Mouse (Mus musculus): Measurements from ENCODE around the gene Fgf22. TPM values are rescaled to one million over a fixed set of nuclear protein-coding genes. Genes with fewer than 3 reads are reported as not detected.

Gene Fgf22
- polyA plus RNA-seq, 1 experiment from 2014 or later = 0.80 TPM

DNA sequence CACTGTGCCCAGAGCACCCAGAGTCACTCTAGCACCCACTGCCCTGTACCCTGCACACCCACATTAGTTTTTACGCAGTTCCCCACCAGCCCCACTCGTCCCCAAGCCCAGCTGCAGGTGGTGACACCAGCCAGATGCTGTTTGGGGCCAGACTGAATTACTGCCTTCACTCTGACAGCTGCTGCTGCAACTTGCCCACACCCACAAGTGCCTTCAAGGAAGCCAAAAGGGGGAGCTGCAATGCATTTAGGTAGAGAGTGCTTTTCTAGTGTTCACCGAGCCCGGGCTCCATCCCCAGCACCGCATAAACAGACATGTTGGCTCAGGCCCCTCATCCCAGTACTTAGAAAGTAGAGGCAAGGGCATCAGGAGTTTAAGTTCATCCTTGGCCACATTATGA lies 27.1 kb downstream of the Fgf22 start:
- Histone ChIP-seq H3K27me3 (peaks cover 60% of the 10 kb centered on the region), H3K9me3 (no peaks in the 10 kb centered on the region), H3K4me3 (no peak overlapping the region), H3K4me2 (no peak overlapping the region), H3K4me1 (peaks cover 40% of the 10 kb centered on the region), H3K9ac (no peak overlapping the region), H3K36me3 (no peaks in the 10 kb centered on the region), H3K27ac (no peak overlapping the region)
- WGBS = 52% methylated on average over 5 of the region's 5 CpGs
- ATAC-seq (ENCODE audit: insufficient number of reproducible peaks, insufficient read depth, low FRiP score, low TSS enrichment, low read depth) = no peak

DNA sequence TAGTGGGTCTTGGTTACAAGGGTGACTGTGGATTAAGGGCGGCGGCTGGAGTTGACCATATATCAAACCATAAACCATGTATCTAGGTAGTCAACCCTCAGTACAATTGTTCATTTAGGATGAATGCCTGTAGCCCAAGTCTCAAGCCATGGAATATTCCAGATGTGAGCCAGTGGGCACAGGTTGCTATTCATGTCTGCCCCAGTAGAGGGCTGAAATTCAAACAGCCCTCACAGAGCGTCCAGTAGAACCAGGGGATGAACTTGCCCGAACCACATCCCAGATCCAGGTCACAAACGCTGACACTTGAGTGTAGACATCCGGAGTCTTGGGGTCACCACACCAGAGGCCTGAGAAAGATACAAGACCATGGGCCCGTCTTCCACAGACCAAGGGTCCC lies 28.2 kb downstream of the Fgf22 start:
- H3K4me3 ChIP-seq = no peak overlapping the region
- H3K27ac ChIP-seq = no peak overlapping the region
- H3K4me1 ChIP-seq = peaks cover 29% of the 10 kb centered on the region
- WGBS = 63% methylated on average over 7 of the region's 7 CpGs
- H3K27me3 ChIP-seq = peaks cover 57% of the 10 kb centered on the region
- no peaks in the 10 kb centered on the region for H3K9me3 ChIP-seq
- no peak for ATAC-seq (ENCODE audit: insufficient number of reproducible peaks, insufficient read depth, low FRiP score, low TSS enrichment, low read depth)
- H3K4me2 ChIP-seq = no peak overlapping the region
- no peaks in the 10 kb centered on the region for H3K36me3 ChIP-seq
- no peak overlapping the region for H3K9ac ChIP-seq

DNA sequence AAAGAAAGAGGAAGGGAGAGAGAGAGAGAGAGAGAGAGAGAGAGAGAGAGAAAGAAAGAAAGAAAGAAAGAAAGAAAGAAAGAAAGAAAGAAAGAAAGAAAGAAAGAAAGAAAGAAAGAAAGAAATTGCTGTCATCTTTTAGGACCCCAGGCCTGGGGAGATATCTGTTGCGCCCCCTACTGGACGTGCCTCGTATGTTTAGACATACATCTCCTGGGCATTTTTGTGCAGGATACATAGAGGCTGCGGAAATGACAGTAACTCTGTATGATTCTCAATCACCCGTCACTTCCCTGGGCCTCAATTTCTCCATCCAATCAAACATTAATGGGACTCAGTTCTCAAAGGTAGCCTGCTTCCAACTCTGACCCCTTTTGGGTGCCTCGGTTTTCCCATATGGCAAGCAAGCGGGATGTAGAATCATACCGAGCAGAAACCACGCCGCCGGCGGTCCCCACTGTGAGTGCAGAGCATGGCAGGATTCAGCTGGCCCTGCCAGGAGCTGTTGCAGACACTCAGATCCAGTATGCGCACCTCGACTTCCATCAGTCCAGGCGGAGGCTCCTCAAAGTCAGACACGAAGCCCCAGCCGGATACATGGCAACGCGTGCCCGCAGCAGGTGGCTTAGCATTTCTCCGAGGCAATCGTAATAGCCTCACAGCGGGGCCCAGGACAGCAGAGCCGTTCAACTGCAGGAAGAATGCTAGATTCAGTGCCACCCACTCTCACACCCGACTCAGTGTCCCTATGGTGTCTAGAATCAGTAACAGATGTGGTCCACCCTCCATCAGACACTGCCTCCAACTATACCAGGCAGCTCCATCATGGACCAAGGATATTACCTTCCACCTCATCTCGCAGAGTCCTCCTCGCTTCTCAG lies 29.3 kb downstream of the Fgf22 start:
- peaks cover 46% of the 10 kb centered on the region for H3K27me3 ChIP-seq
- WGBS = 38% methylated on average over 27 of the region's 27 CpGs
- peaks cover 23% of the 10 kb centered on the region for H3K4me1 ChIP-seq
- ATAC-seq (ENCODE audit: insufficient number of reproducible peaks, insufficient read depth, low FRiP score, low TSS enrichment, low read depth) = no peak
- H3K36me3 ChIP-seq = no peaks in the 10 kb centered on the region
- H3K9me3 ChIP-seq = no peaks in the 10 kb centered on the region
- no peak overlapping the region for H3K27ac ChIP-seq
- no peak overlapping the region for H3K4me2 ChIP-seq
- no peak overlapping the region for H3K4me3 ChIP-seq
- no peak overlapping the region for H3K9ac ChIP-seq

DNA sequence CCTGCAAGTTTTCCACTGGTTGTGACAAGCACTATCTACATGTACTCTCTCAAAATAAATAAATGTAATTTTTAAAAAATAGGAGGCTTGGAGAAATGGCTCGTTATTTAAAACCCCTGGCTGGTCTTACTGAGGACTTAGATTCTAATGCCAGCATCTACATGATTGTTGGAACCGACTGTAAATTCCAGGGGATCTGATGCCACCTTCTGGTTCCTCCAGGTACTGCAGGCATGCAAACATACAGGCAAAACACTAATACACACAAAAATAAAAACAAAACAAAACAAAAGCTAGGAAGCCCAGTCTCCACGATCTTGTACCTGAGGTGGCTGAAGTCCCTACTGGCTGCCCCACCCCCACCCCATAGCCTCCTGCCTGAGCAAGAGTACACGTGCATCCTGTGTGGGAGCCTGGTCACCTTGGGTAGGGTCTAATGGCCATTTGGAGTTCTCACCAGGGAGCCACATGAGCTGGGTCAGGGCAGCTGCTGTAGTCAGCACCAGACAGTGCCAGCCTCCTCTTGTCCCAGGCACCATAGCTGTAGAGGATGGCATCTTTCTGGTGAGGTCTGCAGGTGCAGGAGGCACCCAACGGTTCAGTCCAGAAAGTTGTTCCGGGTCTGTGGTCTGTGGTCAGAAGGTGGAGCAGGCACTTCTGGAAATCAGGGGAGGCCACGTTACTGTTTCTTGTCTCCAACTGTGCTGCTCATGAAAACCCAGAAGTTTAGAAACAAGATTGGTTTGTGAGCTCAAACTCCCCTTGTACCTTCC lies 33.7 kb downstream of the Fgf22 start:
- WGBS = 33% methylated on average over 7 of the region's 7 CpGs
- H3K27ac ChIP-seq = no peak overlapping the region
- peaks cover 5% of the 10 kb centered on the region; the same call in 1 of the 2 replicates for H3K4me1 ChIP-seq
- H3K4me3 ChIP-seq = no peak overlapping the region
- H3K9me3 ChIP-seq = no peaks in the 10 kb centered on the region
- H3K27me3 ChIP-seq = peaks cover 6% of the 10 kb centered on the region; the same call in 1 of the 2 replicates
- no peaks in the 10 kb centered on the region for H3K36me3 ChIP-seq
- no peak for ATAC-seq (ENCODE audit: insufficient number of reproducible peaks, insufficient read depth, low FRiP score, low TSS enrichment, low read depth)
- no peak overlapping the region for H3K9ac ChIP-seq
- no peak overlapping the region for H3K4me2 ChIP-seq

DNA sequence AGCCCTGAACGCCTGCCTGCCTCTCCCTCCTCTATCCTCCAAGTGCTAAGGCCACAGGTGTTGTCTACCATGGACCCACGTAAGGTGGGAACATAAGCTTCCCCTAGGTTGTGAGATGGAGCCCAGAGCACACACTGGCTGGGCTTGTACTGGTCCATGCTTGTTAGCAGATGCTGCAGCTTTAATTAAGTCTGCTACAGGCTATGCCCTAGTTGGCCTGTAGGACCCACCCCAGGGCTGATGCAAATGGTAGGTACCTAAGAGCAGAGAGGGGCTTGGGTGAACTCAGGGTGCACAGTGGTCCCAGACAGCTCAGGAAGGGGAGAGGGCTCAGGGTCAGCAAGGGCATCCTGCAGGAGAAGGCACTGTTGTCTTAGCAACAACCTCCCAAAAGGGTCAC lies 34.7 kb downstream of the Fgf22 start:
- Histone ChIP-seq H3K9me3 (no peaks in the 10 kb centered on the region), H3K4me2 (no peak overlapping the region), H3K4me1 (peaks cover 10% of the 10 kb centered on the region), H3K9ac (no peak overlapping the region), H3K27me3 (peaks cover 5% of the 10 kb centered on the region; the same call in 1 of the 2 replicates), H3K36me3 (no peaks in the 10 kb centered on the region), H3K4me3 (no peak overlapping the region), H3K27ac (no peak overlapping the region)
- ATAC-seq (ENCODE audit: insufficient number of reproducible peaks, insufficient read depth, low FRiP score, low TSS enrichment, low read depth) = no peak
- WGBS = 49% methylated on average over 2 of the region's 2 CpGs

DNA sequence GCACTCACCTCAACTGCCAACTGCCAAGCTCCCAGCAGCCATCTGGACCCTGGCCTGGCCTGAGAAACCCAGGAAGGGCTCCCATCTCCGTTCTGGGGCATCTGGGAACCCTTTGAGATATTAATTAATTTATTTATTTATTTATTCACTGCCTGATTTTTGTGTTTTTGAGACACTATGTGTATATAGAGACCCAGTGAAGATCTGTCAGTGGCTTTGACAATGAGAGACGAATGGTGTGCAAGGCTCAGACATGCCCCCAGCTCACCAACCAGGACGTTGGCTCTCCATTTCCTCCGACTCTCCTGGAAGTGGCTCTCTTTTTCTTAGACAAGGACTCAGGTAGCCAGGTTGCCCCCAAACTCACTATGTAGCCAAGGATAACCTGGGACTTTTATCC lies 36.0 kb downstream of the Fgf22 start, which contains the start of gene Prss57:
Prss57 (minus strand) TSS at position 101 of the 400 bp plus-strand sequence.
- ATAC-seq (ENCODE audit: insufficient number of reproducible peaks, insufficient read depth, low FRiP score, low TSS enrichment, low read depth) = no peak
- Histone ChIP-seq H3K4me3 (no peak within 1 kb of the TSS), H3K9ac (no peak within 1 kb of the TSS), H3K4me2 (no peak within 1 kb of the TSS), H3K9me3 (no peaks in the 10 kb centered on the region), H3K4me1 (peaks cover 18% of the 10 kb centered on the region), H3K27me3 (no peaks in the 10 kb centered on the region), H3K27ac (no peak within 1 kb of the TSS), H3K36me3 (peaks cover 3% of the 10 kb centered on the region; the same call in 1 of the 2 replicates)
- WGBS = 87% methylated on average over 4 of the region's 4 CpGs

DNA sequence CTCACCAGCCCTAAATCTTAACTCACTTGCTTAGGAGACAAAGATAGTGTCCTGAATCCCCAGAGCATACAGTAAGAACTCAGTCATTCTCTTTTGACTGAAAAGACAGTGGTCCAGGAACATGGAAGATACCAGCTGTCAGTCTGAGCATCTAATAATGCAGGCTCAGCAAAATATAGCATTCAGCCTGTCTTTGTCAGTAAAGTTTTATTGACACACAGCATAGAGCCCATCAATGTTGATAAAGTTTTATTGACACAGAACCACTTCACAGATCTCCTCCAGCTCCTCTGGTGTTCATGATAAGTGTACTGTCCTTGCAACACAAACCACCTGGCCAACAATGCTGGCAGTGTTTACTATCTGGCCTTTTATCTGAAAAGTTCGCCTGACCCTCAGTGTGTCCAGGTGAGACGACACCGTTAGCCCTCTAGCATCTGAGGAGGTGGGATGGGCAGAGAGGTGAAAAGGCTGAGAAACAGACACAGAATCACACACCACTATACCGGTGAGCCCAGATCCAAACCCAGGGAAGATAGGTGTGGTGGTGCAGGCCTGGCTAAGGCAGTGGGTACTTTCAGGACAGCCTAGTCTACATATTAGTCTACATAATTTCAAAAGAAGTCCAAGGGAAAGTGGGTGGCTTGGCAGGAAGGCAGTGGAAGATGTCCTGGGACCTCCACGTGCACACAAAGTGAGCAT lies 37.6 kb downstream of the Fgf22 start:
- Histone ChIP-seq H3K9ac (peak overlapping the region; percentile 98; the same call in 1 of the 2 replicates), H3K4me2 (no peak overlapping the region), H3K4me3 (peak overlapping the region; percentile 91; the same call in 1 of the 2 replicates), H3K27me3 (no peaks in the 10 kb centered on the region), H3K36me3 (peaks cover 6% of the 10 kb centered on the region; the same call in 1 of the 2 replicates), H3K9me3 (no peaks in the 10 kb centered on the region), H3K27ac (peak overlapping the region; percentile 86; the same call in 1 of the 2 replicates), H3K4me1 (peaks cover 24% of the 10 kb centered on the region)
- no peak for ATAC-seq (ENCODE audit: insufficient number of reproducible peaks, insufficient read depth, low FRiP score, low TSS enrichment, low read depth)
- 82% methylated on average over 5 of the region's 5 CpGs for WGBS

DNA sequence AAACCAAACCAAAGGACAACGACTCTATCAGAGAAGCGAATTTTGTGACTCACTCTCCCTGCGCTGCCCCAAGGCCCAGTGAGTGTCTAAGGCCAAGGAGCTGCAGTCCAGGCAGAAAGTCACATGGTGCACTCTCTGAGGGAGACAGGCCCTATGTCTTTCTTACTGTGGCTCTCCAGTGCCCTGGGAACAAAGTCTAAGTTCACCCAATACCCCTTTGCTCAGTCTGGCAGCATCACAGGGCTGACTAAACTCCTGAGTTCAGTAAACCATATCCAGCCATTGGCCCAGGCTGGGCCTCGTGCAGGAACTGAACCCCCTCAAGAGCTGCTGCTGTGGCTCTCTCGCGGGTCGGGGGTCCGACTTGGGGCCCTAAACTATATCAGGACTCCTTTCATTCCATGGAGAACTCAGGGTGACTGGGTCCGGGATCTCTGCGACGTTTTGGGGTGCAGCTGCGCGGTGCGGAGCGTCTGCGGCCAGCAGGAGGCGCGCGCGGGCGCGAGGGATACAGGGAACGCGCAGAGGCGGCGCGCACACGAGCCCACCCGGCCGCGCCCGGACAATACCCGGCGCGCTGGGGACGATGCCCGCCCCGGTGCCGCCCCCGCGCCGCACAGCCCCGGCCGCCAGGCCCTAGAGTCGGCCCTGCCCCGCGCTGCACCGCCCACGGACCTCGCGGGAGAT lies 38.3 kb downstream of the Fgf22 start, which contains the start of gene Palm:
Palm (plus strand) TSS at position 522 of the 687 bp plus-strand sequence.
- Histone ChIP-seq H3K4me1 (peaks cover 24% of the 10 kb centered on the region), H3K36me3 (peaks cover 6% of the 10 kb centered on the region; the same call in 1 of the 2 replicates), H3K9ac (peak within 1 kb of the TSS; percentile 98), H3K27ac (peak within 1 kb of the TSS; percentile 86), H3K4me3 (peak within 1 kb of the TSS; percentile 91), H3K4me2 (peak within 1 kb of the TSS; percentile 85), H3K27me3 (no peaks in the 10 kb centered on the region), H3K9me3 (no peaks in the 10 kb centered on the region)
- peak; percentile 56; the same call in 1 of the 2 replicates for ATAC-seq (ENCODE audit: insufficient number of reproducible peaks, insufficient read depth, low FRiP score, low TSS enrichment, low read depth)
- WGBS = 8% methylated on average over 34 of the region's 51 CpGs

DNA sequence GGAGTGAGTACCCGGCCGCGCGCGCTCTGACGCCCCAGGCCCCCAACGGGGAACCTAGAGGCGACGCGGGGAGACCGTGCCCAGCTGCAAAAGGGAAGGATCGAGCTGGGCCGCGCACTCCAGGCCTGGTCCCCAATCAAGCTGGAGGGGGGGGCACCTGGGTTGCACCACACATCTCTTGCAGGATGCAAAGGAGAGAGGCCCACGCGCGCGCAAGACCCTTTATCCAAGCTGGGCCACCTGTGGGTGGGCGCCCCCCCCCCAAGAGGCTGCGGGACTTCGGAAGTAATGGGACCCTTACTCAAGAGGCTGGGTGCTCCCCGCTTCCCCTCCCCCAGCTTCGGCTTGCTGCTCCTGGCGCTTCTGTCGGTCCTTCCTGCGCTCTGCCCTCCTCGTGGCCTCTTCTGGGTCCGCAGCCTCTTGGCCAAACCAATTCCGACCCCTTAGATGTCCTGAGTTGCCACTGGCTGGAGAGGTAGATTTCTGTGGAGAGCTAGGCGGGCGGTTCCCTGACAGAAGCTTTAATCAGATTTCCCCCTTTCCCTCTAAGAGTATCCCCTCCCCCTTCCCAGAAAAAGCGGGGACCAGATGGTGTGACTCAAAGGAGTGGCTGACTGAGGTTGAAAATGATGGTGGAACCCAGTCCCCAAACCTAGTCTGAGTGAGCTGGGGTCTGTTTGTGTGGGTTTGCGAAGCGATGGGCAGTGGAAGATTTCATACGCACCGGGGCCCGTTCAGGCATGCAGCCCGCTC lies 39.0 kb downstream of the Fgf22 start:
- H3K27me3 ChIP-seq = no peaks in the 10 kb centered on the region
- H3K27ac ChIP-seq = peak overlapping the region; percentile 86
- peak overlapping the region; percentile 91 for H3K4me3 ChIP-seq
- peaks cover 24% of the 10 kb centered on the region for H3K4me1 ChIP-seq
- H3K36me3 ChIP-seq = peaks cover 6% of the 10 kb centered on the region; the same call in 1 of the 2 replicates
- ATAC-seq (ENCODE audit: insufficient number of reproducible peaks, insufficient read depth, low FRiP score, low TSS enrichment, low read depth) = no peak
- 1% methylated on average over 37 of the region's 38 CpGs for WGBS
- peak overlapping the region; percentile 85 for H3K4me2 ChIP-seq
- no peaks in the 10 kb centered on the region for H3K9me3 ChIP-seq
- H3K9ac ChIP-seq = peak overlapping the region; percentile 98

DNA sequence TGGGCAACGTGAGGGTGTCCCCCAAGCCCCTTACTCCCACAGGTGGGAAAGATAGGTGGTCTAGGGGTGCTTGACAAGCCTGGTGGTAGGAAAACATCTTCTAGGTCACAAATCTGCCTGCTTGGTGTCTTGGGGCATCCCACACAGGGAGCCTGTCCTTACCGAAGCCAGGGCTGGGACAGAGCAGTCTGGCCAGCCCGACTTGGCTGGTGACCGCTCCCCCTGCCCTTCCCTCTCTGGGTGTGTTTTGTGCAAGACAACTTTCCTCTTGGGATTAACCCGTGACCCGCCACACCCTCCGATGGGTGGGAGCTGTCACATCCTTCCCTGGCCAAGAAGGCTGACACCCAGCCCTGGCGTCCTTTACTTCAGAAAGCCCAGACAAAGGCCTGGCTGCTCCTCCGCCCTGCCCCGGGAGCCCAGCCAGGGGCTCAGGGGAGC lies 39.6 kb downstream of the Fgf22 start:
- peak overlapping the region; percentile 98 for H3K9ac ChIP-seq

More for the DNA sequence above, 39.6 kb downstream of the Fgf22 start:
- Histone ChIP-seq H3K9me3 (no peaks in the 10 kb centered on the region), H3K4me3 (peak overlapping the region; percentile 91), H3K27me3 (no peaks in the 10 kb centered on the region), H3K4me1 (peaks cover 24% of the 10 kb centered on the region), H3K36me3 (peaks cover 6% of the 10 kb centered on the region; the same call in 1 of the 2 replicates), H3K4me2 (peak overlapping the region; percentile 85), H3K27ac (peak overlapping the region; percentile 86)
- ATAC-seq (ENCODE audit: insufficient number of reproducible peaks, insufficient read depth, low FRiP score, low TSS enrichment, low read depth) = no peak
- WGBS = 10% methylated on average over 10 of the region's 10 CpGs
